Mouse (Mus musculus): ENCODE data around the gene Golph3.

Gene Golph3

GRCm38 (mm10) chr15:12321091-12321787 is at the start of gene Golph3:
TSS of gene Golph3 (plus strand) at chr15:12321450.
- DNase-seq (ENCODE audit: low spot score): peak; percentile 94

- DNase-seq (ENCODE audit: low spot score): no peak
These were observed 47.8 kb upstream of the Golph3 start for GRCm38 (mm10) chr15:12273325-12274052.

- no peak for DNase-seq (ENCODE audit: low spot score)
These were observed 47.0 kb upstream of the Golph3 start for GRCm38 (mm10) chr15:12274053-12274769.

- DNase-seq (ENCODE audit: low spot score): no peak
These were observed 46.1 kb upstream of the Golph3 start for GRCm38 (mm10) chr15:12275091-12275623.

GRCm38 (mm10) chr15:12279816-12280215 is 41.4 kb upstream of the Golph3 start:
- no peak for DNase-seq (ENCODE audit: low spot score)

- DNase-seq (ENCODE audit: low spot score): peak; percentile 31
These were observed 36.3 kb upstream of the Golph3 start for GRCm38 (mm10) chr15:12284794-12285534.

GRCm38 (mm10) chr15:12285535-12285809 is 35.8 kb upstream of the Golph3 start:
- DNase-seq (ENCODE audit: low spot score): no peak

GRCm38 (mm10) chr15:12290330-12290729 is 30.9 kb upstream of the Golph3 start:
- DNase-seq (ENCODE audit: low spot score): no peak

GRCm38 (mm10) chr15:12291757-12292156 is 29.5 kb upstream of the Golph3 start:
- no peak for DNase-seq (ENCODE audit: low spot score)

- no peak for DNase-seq (ENCODE audit: low spot score)
These were observed 25.0 kb upstream of the Golph3 start for GRCm38 (mm10) chr15:12296228-12296627.

GRCm38 (mm10) chr15:12298231-12298737 is 23.0 kb upstream of the Golph3 start:
- DNase-seq (ENCODE audit: low spot score): no peak

- DNase-seq (ENCODE audit: low spot score): no peak
These were observed 19.5 kb upstream of the Golph3 start for GRCm38 (mm10) chr15:12301771-12302170.

GRCm38 (mm10) chr15:12306188-12307071 is 14.8 kb upstream of the Golph3 start:
- no peak for DNase-seq (ENCODE audit: low spot score)

GRCm38 (mm10) chr15:12307114-12307513 is 14.1 kb upstream of the Golph3 start:
- no peak for DNase-seq (ENCODE audit: low spot score)

- no peak for DNase-seq (ENCODE audit: low spot score)
These were observed 12.7 kb upstream of the Golph3 start for GRCm38 (mm10) chr15:12308539-12308938.

- no peak for DNase-seq (ENCODE audit: low spot score)
These were observed 10.6 kb upstream of the Golph3 start for GRCm38 (mm10) chr15:12310676-12311075.

- no peak for DNase-seq (ENCODE audit: low spot score)
These were observed 9.8 kb upstream of the Golph3 start for GRCm38 (mm10) chr15:12311465-12311864.

GRCm38 (mm10) chr15:12313255-12313654 is 8.0 kb upstream of the Golph3 start:
- no peak for DNase-seq (ENCODE audit: low spot score)

GRCm38 (mm10) chr15:12314584-12314983 is 6.7 kb upstream of the Golph3 start:
- no peak for DNase-seq (ENCODE audit: low spot score)

- DNase-seq (ENCODE audit: low spot score): no peak
These were observed 5.3 kb upstream of the Golph3 start for GRCm38 (mm10) chr15:12315996-12316395.

- DNase-seq (ENCODE audit: low spot score): no peak
These were observed 4.0 kb upstream of the Golph3 start for GRCm38 (mm10) chr15:12317290-12317689.
